Mouse (Mus musculus) small intestine, adult 2 months (tissue): ENCODE results near the gene Fgf8.

Experiments
- CTCF ChIP-seq: fragments of 200-500 bp; IDR thresholded peaks from 2 replicates; pipeline ENCODE4 v1.5.1; 2012; ENCODE audit warnings: low read depth, mild to moderate bottlenecking, control low read depth, inconsistent platforms, low read length, moderate library complexity, mixed read lengths; ENCODE audit not compliant: insufficient replicate concordance, insufficient read length; ENCODE audit errors: extremely low read depth
- POLR2A ChIP-seq: fragments of 200-500 bp; IDR thresholded peaks from 2 replicates; pipeline ENCODE4 v1.6.1; 2012; ENCODE audit warnings: low read depth, mild to moderate bottlenecking, control low read depth, inconsistent platforms, low read length, moderate library complexity

DNA sequence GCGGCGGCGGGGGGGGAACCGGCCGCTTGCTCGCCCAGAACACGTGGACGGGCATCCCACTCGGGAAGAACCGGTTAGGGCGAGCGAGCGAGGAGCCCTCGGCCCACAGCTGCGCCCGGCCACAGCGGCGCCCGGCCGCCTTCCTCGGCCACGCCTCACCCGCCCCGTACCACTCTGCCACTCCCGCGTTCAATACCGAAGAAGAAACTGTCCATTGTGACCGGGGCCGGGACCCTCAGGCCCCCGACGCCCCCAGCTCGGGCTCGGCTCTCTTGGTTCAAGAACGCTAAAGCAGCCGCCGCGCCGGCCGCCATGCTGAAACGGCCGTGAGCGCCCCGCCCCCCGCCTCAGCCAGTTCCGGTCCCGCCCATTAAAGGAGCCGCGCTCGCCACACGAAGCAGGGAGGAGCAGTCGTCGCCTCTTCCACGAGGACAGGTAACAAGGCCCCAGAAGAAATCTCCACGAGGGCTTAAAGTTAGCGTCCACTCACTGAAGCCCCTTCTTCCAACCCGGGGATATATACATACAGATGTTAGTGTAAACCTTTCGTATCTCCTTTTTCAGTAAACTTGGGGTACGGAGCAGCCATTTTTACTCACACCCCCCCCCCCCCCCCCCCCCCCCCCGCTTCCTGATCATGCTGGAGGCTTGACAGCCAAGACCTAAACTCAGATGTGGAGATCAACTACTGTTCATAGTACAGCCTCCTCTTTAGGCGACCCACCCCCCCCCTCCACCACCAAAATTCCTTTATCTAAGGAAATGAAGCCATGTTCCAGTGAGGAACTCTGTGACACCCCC is 6.7 kb upstream of the Fgf8 start, which contains the start of gene Npm3:
- TF ChIP-seq CTCF, result no peak
- TF ChIP-seq POLR2A, result no peak
